Mouse (Mus musculus) spleen, adult 18-20 months (tissue): ENCODE results near the gene Gm20219.
"Not testable (repeated sequence)": the region's sequence is repeated elsewhere in the genome, so short reads cannot be mapped to it uniquely, and the experiment has no call there.

Experiments
- DNase-seq, 2 experiments: peaks; one replicate each; pipeline ENCODE4 v3.0.0; 2022; ENCODE audit warnings: mixed read lengths in 2 of 2

The Gm20219 gene

GRCm38 (mm10) chr17:56511707-56512090, 42.5 kb downstream of the Gm20219 start:
- DNase-seq, result no peak

GRCm38 (mm10) chr17:56510970-56511706, 43.0 kb downstream of the Gm20219 start:
- no peak for DNase-seq

- DNase-seq, result no peak
These were observed 43.7 kb downstream of the Gm20219 start for GRCm38 (mm10) chr17:56510473-56510969.

- DNase-seq, result no peak
These were observed 44.3 kb downstream of the Gm20219 start for GRCm38 (mm10) chr17:56509707-56510472.

GRCm38 (mm10) chr17:56509021-56509640, 45.1 kb downstream of the Gm20219 start:
- DNase-seq, result no peak

GRCm38 (mm10) chr17:56507161-56508068, 46.8 kb downstream of the Gm20219 start:
- DNase-seq, result peak; percentile 83 to 86

GRCm38 (mm10) chr17:56506417-56507065, 47.6 kb downstream of the Gm20219 start:
- no peak for DNase-seq

GRCm38 (mm10) chr17:56505401-56505800, 48.8 kb downstream of the Gm20219 start:
- DNase-seq, result no peak

GRCm38 (mm10) chr17:56502526-56502925, 51.7 kb downstream of the Gm20219 start:
- DNase-seq, result no peak

- DNase-seq, result not testable (repeated sequence)
These were observed 52.4 kb downstream of the Gm20219 start for GRCm38 (mm10) chr17:56501635-56502400.
